Mouse (Mus musculus): ENCODE results near the gene Haus3. TPM values are rescaled to one million over a fixed set of nuclear protein-coding genes. Genes with fewer than 3 reads are reported as not detected.

The Haus3 gene
- polyA plus RNA-seq, 1 experiment from 2014 or later: 42.2 TPM

Other genes starting within 250 kb of the Haus3 start
- 52.7 and 54.3 TPM in 2 replicates for gene Nelfa, start 233.1 kb downstream of the Haus3 start, polyA plus RNA-seq (2015; fragmentation: Nextera tagmentation; extraction: Ambion mirVana)
- gene Gm1673, start 186.1 kb downstream of the Haus3 start, polyA plus RNA-seq (2015; fragmentation: Nextera tagmentation; extraction: Ambion mirVana): 68.6 and 71.4 TPM in 2 replicates
- 0.16 TPM in 2 replicates for gene Nat8l, start 173.5 kb downstream of the Haus3 start, polyA plus RNA-seq (2015; fragmentation: Nextera tagmentation; extraction: Ambion mirVana)
- gene Poln, start 79 bp downstream of the Haus3 start, polyA plus RNA-seq (2015; fragmentation: Nextera tagmentation; extraction: Ambion mirVana): 0.60 and 1.2 TPM in 2 replicates
- 44.5 and 50.0 TPM in 2 replicates for gene Mxd4, start 18.2 kb upstream of the Haus3 start, polyA plus RNA-seq (2015; fragmentation: Nextera tagmentation; extraction: Ambion mirVana)
- 0.20 and 0.64 TPM in 2 replicates for gene Zfyve28, start 118.9 kb upstream of the Haus3 start, polyA plus RNA-seq (2015; fragmentation: Nextera tagmentation; extraction: Ambion mirVana)
- gene Cfap99, start 119.1 kb upstream of the Haus3 start, polyA plus RNA-seq (2015; fragmentation: Nextera tagmentation; extraction: Ambion mirVana): 0.14 and 0.24 TPM in 2 replicates
- gene Rnf4, start 166.8 kb upstream of the Haus3 start, polyA plus RNA-seq (2015; fragmentation: Nextera tagmentation; extraction: Ambion mirVana): 163 and 164 TPM in 2 replicates
- 10.8 and 11.7 TPM in 2 replicates for gene Fam193a, start 200.4 kb upstream of the Haus3 start, polyA plus RNA-seq (2015; fragmentation: Nextera tagmentation; extraction: Ambion mirVana)